Mouse (Mus musculus): ENCODE results near the gene Scgb2b11.
"Not testable (repeated sequence)": the region's sequence is repeated elsewhere in the genome, so short reads cannot be mapped to it uniquely, and the experiment has no call there.

The Scgb2b11 gene

DNA sequence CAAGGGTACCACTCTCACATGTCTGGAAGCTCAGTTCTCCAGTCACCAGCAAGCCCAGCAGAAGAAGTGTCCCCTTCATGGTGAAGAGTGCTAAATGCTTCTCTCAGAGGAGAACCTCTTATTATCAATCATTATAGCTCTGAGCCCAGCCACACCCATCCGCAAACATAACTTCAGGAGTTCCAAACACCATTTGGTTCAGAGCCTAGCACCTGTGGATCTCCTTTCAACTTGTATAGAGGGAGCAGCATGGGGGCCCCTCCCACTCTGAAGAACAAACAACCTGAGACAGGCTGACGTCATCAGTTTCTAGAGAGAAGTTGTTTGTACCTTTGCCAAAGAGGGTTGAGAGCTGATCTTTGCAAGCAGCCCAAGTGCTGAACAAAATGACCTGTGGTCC lies at the start of gene Scgb2b11:
Gene Scgb2b11, minus strand, starts transcription at position 101 of the 400 bp plus-strand sequence.
- DNase-seq, result not testable (repeated sequence)

- DNase-seq, result not testable (repeated sequence)
Measured at GRCm38 (mm10) chr7:32222540-32222939, 11.6 kb upstream of the Scgb2b11 start, which contains the start of gene Scgb1b11. Scgb1b11 (plus strand) TSS chr7:32222840.

Measured in lung, adult 18-20 months (tissue).